Mouse (Mus musculus) heart, embryonic 16.5 days (tissue): Measurements from ENCODE around the gene Vamp8. TPM values are rescaled to one million over a fixed set of nuclear protein-coding genes. Genes with fewer than 3 reads are reported as not detected.

ENCODE experiments used
- ATAC-seq: fragments of 200-750 bp; cut with Nextera tagmentation; replicated peaks from 2 replicates; pipeline ENCODE4 v1.8.0; 2017; ENCODE audit warnings: moderate number of reproducible peaks; ENCODE audit not compliant: insufficient read depth, low FRiP score; ENCODE audit errors: extremely low read depth
- H3K27ac ChIP-seq: fragments of 300-500 bp; sonication (generic); 2 replicates; pipeline ENCODE4 v1.5.1; 2014; ENCODE audit warnings: mild to moderate bottlenecking, low read length, control low read depth, moderate library complexity
- H3K27me3 ChIP-seq: fragments of 300-500 bp; sonication (generic); 2 replicates; pipeline ENCODE4 v1.6.1; 2014; ENCODE audit warnings: low read length, mixed read lengths; ENCODE audit not compliant: control insufficient read depth, insufficient read depth
- H3K36me3 ChIP-seq: fragments of 300-500 bp; sonication (generic); 2 replicates; pipeline ENCODE4 v1.6.1; 2014; ENCODE audit not compliant: control insufficient read depth, insufficient read depth
- H3K4me1 ChIP-seq: fragments of 300-500 bp; sonication (generic); 2 replicates; pipeline ENCODE4 v1.6.1; 2014; ENCODE audit warnings: low read length, mixed read lengths; ENCODE audit not compliant: control insufficient read depth, insufficient read depth
- H3K4me2 ChIP-seq: fragments of 300-500 bp; sonication (generic); 2 replicates; pipeline ENCODE4 v1.6.1; 2014; ENCODE audit warnings: low read depth, mild to moderate bottlenecking, control low read depth, low read length
- H3K4me3 ChIP-seq: fragments of 300-500 bp; sonication (generic); 2 replicates; pipeline ENCODE4 v1.5.1; 2014; ENCODE audit warnings: mild to moderate bottlenecking, control low read depth, low read length
- H3K9ac ChIP-seq: fragments of 300-500 bp; sonication (generic); 2 replicates; pipeline ENCODE4 v1.6.1; 2014; ENCODE audit warnings: low read length, control low read depth
- H3K9me3 ChIP-seq: fragments of 300-500 bp; sonication (generic); replicated peaks from 2 replicates; pipeline ENCODE4 v1.6.1; 2016; ENCODE audit warnings: low read length; ENCODE audit not compliant: control insufficient read depth
- WGBS: fragments of 180-500 bp; shearing (Covaris S2); extraction: QIAGEN DNeasy Blood & Tissue Kit; methylation state at CpG from one replicate; pipeline ENCODE4 v1.1.7; 2014; 5-methylcytosine and 5-hydroxymethylcytosine counted together
- polyA plus RNA-seq: library from polyadenylated mRNA; unstranded; fragments of >200 nt; fragmentation: Nextera tagmentation; extraction: Ambion mirVana; gene quantifications from 2 replicates; pipeline ENCODE4 v1.2.1, GENCODE M21; 2015

Gene Vamp8
- polyA plus RNA-seq, 1 experiment from 2014 or later = 134 TPM

- Histone ChIP-seq H3K9me3 (no peaks in the 10 kb centered on the region), H3K27me3 (no peaks in the 10 kb centered on the region), H3K4me1 (peaks cover 20% of the 10 kb centered on the region), H3K9ac (peak overlapping the region; percentile 89), H3K4me3 (peak overlapping the region; percentile 70), H3K36me3 (peaks cover 21% of the 10 kb centered on the region), H3K27ac (peak overlapping the region; percentile 98), H3K4me2 (peak overlapping the region; percentile 78)
- ATAC-seq = peak; percentile 24; the same call in 1 of the 2 replicates
- 4% methylated on average over 13 of the region's 13 CpGs for WGBS
Measured at GRCm38 (mm10) chr6:72389471-72389940, 997 bp downstream of the Vamp8 start.

GRCm38 (mm10) chr6:72388791-72389329 lies 1.6 kb downstream of the Vamp8 start:
- Histone ChIP-seq H3K4me2 (peak overlapping the region; percentile 78), H3K27ac (peak overlapping the region; percentile 98), H3K9me3 (no peaks in the 10 kb centered on the region), H3K4me3 (peak overlapping the region; percentile 70), H3K9ac (peak overlapping the region; percentile 89), H3K4me1 (peaks cover 20% of the 10 kb centered on the region), H3K27me3 (no peaks in the 10 kb centered on the region), H3K36me3 (peaks cover 21% of the 10 kb centered on the region)
- 79% methylated on average over 6 of the region's 6 CpGs for WGBS
- no peak for ATAC-seq

GRCm38 (mm10) chr6:72388266-72388665 lies 2.2 kb downstream of the Vamp8 start:
- WGBS = 69% methylated on average over 10 of the region's 10 CpGs
- H3K36me3 ChIP-seq = peaks cover 21% of the 10 kb centered on the region
- no peak for ATAC-seq
- no peaks in the 10 kb centered on the region for H3K9me3 ChIP-seq
- H3K27me3 ChIP-seq = no peaks in the 10 kb centered on the region
- H3K9ac ChIP-seq = no peak overlapping the region
- H3K4me3 ChIP-seq = no peak overlapping the region
- no peak overlapping the region for H3K27ac ChIP-seq
- H3K4me2 ChIP-seq = no peak overlapping the region; the same call in 1 of the 2 replicates
- peaks cover 20% of the 10 kb centered on the region for H3K4me1 ChIP-seq

- Histone ChIP-seq H3K4me3 (no peak overlapping the region), H3K4me1 (peaks cover 20% of the 10 kb centered on the region), H3K36me3 (peaks cover 21% of the 10 kb centered on the region), H3K27me3 (no peaks in the 10 kb centered on the region), H3K9ac (no peak overlapping the region), H3K4me2 (no peak overlapping the region), H3K9me3 (no peaks in the 10 kb centered on the region), H3K27ac (no peak overlapping the region)
- WGBS = 92% methylated on average over 3 of the region's 3 CpGs
- ATAC-seq = no peak
Measured at GRCm38 (mm10) chr6:72387816-72388215, 2.7 kb downstream of the Vamp8 start.

- Histone ChIP-seq H3K27ac (no peak overlapping the region), H3K4me1 (peaks cover 20% of the 10 kb centered on the region), H3K36me3 (peaks cover 21% of the 10 kb centered on the region), H3K4me3 (no peak overlapping the region), H3K4me2 (no peak overlapping the region), H3K27me3 (no peaks in the 10 kb centered on the region), H3K9me3 (no peaks in the 10 kb centered on the region), H3K9ac (no peak overlapping the region)
- no peak for ATAC-seq
- WGBS = 95% methylated on average over 2 of the region's 2 CpGs
Measured at GRCm38 (mm10) chr6:72386561-72386960, 3.9 kb downstream of the Vamp8 start.

GRCm38 (mm10) chr6:72385258-72385657 lies 5.2 kb downstream of the Vamp8 start:
- H3K27ac ChIP-seq = no peak overlapping the region
- H3K4me2 ChIP-seq = no peak overlapping the region
- peaks cover 21% of the 10 kb centered on the region for H3K36me3 ChIP-seq
- no peak overlapping the region for H3K4me3 ChIP-seq
- H3K9ac ChIP-seq = no peak overlapping the region
- no peaks in the 10 kb centered on the region for H3K27me3 ChIP-seq
- peaks cover 13% of the 10 kb centered on the region for H3K4me1 ChIP-seq
- 55% methylated on average over 4 of the region's 4 CpGs for WGBS
- no peaks in the 10 kb centered on the region for H3K9me3 ChIP-seq
- no peak for ATAC-seq

GRCm38 (mm10) chr6:72383952-72384351 lies 6.6 kb downstream of the Vamp8 start:
- Histone ChIP-seq H3K9me3 (no peaks in the 10 kb centered on the region), H3K4me2 (no peak overlapping the region), H3K36me3 (peaks cover 21% of the 10 kb centered on the region), H3K27me3 (no peaks in the 10 kb centered on the region), H3K4me3 (no peak overlapping the region), H3K9ac (no peak overlapping the region), H3K4me1 (peaks cover 11% of the 10 kb centered on the region), H3K27ac (no peak overlapping the region)
- WGBS = 89% methylated on average over 7 of the region's 7 CpGs
- ATAC-seq = no peak

- H3K4me3 ChIP-seq = no peak overlapping the region
- no peak for ATAC-seq
- peaks cover 21% of the 10 kb centered on the region for H3K36me3 ChIP-seq
- no peaks in the 10 kb centered on the region for H3K27me3 ChIP-seq
- no peaks in the 10 kb centered on the region for H3K9me3 ChIP-seq
- H3K27ac ChIP-seq = no peak overlapping the region
- no peak overlapping the region for H3K4me2 ChIP-seq
- H3K9ac ChIP-seq = no peak overlapping the region
- peaks cover 5% of the 10 kb centered on the region; the same call in 1 of the 2 replicates for H3K4me1 ChIP-seq
- WGBS = 82% methylated on average over 6 of the region's 6 CpGs
Measured at GRCm38 (mm10) chr6:72383142-72383820, 7.2 kb downstream of the Vamp8 start.

GRCm38 (mm10) chr6:72382494-72382893 lies 8.0 kb downstream of the Vamp8 start:
- WGBS = 75% methylated on average over 6 of the region's 6 CpGs
- Histone ChIP-seq H3K4me3 (no peak overlapping the region), H3K27me3 (no peaks in the 10 kb centered on the region), H3K4me1 (0 out of 2 replicates have a peak, but pooled peaks cover 3% of the 10 kb centered on the region), H3K36me3 (peaks cover 20% of the 10 kb centered on the region), H3K9me3 (no peaks in the 10 kb centered on the region), H3K4me2 (no peak overlapping the region), H3K27ac (no peak overlapping the region), H3K9ac (no peak overlapping the region)
- ATAC-seq = no peak
